Mouse (Mus musculus): ENCODE data around the gene Cdh13.

The Cdh13 gene

DNA sequence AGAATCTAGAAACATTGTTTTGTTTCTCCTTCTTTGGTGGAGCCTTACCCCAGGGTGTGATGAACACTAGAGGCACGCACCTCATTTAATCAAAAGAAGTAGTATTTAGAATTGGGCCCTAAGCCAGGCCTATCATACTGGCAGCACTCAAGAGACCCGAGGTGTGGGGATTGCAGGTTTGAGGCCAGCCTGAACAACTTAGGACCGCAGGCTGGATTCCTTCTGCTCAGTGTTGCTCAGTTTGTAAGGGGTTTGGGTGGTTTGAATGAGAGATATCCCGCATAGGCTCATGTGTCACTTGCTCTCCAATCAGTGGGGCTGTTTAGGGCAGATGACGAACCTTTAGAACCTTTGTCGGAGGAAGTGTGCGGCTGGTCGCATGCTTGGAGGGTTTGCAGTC is 96.5 kb downstream of the Cdh13 start:
- DNase-seq (ENCODE audit: inconsistent ontology term): no peak

DNA sequence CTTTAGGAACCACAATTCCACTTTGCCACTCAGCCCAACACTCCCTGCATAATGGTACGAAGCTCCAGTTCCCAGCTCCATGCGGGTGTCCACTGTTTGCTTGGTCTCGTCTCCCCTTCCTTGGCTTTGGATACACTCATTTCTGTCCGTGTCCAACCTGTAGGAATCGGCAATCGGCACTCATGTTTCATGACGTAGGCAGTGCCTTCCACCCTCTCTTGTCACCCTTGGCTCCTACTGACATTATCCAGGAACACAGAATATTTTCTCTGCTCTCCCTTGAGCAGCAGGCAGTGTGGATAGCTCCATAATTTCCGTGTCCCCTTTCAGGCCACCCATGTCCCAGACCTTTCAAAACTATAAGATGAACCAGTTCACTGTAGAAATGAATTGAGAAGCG is 97.2 kb downstream of the Cdh13 start:
- no peak for DNase-seq (ENCODE audit: inconsistent ontology term)

DNA sequence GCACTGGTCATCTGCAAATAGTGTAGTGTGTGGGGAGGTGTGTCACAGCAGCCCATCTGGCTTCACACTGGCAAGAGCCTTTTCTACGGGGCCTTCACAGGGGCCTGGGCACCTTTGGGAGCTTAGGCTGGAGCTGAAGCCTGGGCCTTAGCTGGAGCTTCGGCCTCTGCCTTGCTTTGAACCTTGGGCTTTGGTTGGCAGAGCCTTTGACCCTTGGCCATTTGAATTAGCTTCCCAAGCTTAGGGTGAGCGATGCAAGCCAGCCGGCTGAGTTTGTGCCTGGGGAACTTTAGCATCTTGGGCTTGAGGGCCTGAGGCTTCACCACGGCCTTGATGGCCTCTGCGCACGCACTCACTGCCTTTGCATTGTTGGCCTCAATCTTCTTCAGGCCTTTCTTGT is 98.1 kb downstream of the Cdh13 start:
- no peak for DNase-seq (ENCODE audit: inconsistent ontology term)

DNA sequence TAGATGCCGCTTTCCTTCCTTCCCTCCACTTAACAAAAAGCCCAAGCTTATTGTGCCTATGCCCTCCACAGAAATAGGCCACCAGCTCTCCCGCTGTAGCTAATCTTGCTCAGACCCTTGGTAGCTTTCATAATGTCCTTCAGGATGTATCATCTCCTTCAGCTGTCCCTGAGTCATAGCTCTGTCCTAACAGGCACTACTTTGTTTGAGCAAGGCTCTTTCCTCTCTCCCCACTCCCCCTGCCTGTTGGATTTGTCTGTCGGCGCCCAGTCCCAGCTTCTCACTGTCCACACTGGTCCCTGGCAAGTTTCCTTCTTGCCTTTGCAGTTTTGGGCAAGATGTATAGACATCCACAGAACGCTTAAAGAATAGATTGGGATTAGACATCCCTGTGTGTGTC is 100.8 kb downstream of the Cdh13 start:
- peak; percentile 13 for DNase-seq (ENCODE audit: inconsistent ontology term)

DNA sequence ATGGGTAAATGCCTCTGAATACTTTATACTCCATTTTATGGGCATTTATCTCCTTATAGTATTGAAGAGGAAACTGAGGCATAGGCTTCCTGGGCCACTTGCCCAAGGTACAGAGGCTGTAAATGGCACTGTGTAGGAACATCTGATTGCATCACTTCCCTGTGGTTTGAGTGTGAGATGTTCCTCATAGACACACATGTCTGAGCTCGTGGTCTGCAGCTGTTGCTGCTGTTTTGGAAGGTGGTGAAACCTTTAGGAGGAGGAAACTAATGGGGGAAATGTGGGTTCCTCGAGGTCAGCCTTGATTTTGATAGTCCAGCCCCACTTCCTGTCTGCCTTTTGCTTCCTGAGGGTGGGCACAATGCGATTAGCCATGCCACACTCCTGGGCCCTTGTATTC is 105.9 kb downstream of the Cdh13 start:
- DNase-seq (ENCODE audit: inconsistent ontology term): no peak

DNA sequence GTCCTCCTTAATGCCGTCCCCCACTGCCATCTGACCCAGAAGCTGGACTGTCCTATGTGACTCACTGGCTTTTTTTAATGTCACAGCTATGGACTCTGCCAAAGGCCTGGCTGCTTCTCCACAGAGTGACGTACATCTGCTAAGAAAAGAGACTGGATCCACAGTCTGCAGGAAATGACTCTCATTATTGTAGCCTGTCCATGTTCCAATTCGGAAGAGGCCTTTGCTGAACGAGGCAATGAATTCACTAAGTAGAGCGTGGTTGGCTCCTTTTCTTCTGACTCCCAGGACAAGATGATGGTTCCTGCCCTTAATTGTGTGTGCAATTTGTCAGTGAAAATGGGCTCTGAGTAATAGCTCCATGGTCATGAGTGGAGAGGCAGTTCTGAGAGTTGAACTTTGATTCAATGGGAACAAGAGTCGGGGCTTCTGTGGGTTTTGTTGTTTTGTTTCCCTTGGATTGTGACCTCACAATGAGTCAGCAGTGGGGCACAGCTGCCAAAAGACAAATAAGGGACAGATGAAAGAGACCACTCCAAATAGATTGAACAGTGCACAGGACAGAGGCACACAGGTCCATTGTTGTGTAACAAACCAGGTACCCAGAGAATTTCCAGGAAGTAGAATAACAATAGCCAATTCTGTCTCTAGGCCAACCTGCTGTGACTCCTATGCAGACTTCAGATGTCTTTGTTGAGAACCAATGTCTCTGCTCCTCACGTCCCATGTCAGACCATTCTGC is 110.5 kb downstream of the Cdh13 start:
- peak; percentile 92 for DNase-seq (ENCODE audit: inconsistent ontology term)

DNA sequence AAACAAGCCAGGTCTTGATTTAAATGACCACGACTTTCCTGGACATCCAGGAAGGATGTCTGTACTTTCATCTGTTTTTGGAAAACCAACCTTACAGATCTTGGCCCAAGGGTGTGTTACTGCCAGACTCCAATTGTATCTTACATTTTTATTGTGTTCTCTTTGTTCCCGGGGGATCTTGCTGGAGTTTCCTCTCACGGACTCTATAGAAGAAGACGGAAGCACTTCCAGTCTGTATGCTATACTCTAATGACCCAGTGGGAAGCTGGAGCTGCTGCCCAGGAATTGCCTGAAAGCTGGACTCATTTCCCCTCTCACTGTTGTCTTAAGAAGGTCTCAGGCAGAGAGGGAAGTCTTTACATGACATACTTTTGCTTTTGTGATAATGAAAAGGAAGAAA is 111.6 kb downstream of the Cdh13 start:
- no peak for DNase-seq (ENCODE audit: inconsistent ontology term)

DNA sequence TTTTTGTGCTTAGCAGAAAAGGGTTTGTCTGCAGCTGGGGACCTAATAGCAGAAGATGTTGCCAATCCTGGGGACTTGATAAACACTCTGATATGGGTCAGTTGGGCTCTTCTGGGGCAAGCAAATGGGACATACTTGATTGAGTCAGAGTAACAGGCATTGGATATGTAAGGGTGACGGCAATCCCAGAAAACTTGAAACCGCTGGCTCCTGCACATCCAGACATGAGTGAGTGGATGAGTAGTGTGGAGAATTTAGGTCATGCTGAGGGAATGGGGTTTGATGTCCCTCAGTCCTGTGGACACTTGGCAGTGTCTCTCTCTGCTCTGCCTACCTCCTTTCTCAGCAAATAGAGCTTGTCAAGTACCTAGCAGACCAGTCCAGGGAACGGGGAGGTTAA is 121.3 kb downstream of the Cdh13 start:
- no peak for DNase-seq (ENCODE audit: inconsistent ontology term)

DNA sequence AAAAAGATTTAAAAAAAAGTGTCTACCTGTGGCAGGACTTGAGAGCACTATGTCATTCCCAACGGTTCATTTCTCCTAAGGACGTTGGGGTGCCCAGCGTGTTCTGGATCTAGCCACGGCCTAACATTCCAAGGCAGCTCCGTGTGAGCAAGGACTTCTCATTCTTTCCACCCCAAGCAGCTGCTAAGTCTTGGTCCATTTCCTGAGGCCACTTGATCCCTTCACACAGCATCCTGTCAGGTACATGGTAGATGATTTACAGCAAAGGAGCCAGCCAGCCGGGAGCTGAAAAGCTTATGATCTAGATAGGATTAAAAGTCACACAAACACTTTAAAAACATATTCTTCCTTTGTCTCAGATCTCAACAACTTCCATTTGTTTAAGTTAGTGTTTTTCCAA is 123.8 kb downstream of the Cdh13 start:
- DNase-seq (ENCODE audit: inconsistent ontology term): no peak

DNA sequence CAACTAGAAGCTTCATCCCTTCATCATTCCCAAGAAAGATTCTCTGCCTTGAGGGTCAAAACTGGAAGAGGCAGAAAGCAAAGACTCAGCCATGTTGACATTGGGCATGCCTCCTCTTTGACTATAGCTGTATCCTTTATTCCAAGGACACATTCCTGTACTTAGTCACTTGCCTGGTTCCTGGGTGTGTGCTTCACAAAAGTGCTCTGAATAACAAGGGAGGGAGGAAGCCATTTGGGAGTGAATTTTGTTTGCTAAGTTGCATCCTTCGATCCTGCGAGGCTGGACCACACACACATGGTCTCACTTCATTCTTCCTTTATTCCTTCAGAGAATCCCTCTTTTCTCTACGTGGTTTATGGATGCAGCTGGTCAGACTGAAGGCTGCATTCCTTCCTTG is 125.9 kb downstream of the Cdh13 start:
- DNase-seq (ENCODE audit: inconsistent ontology term): no peak

DNA sequence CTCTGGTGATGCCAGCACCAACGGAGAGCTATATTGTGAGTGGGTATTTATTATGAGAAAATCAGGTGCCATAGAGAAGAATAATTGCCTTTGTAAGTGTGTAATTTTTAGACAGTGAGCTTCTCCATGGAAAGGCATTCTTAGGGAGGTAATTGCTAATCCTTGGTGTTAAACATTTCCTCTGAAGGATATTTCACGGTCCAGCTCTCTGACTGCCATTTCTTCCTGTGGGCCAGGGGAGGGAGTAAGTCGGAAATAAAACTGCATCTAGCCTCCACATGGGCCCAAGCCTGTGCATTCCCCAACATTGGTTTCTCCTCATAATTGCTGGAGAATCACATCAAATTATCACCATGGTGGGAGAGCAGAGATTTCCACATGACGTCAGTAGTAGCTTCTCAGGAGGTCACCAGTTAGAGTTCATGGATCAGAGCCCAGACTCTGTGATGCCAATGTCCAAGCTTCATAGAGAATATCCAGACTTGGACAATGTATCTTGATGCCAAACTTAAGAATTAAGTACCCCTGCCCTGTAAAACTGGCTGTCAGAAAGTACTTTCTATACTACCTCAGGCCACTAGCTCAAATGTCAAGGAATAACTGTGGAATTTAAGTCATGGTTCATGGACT is 126.9 kb downstream of the Cdh13 start:
- no peak for DNase-seq (ENCODE audit: inconsistent ontology term)

DNA sequence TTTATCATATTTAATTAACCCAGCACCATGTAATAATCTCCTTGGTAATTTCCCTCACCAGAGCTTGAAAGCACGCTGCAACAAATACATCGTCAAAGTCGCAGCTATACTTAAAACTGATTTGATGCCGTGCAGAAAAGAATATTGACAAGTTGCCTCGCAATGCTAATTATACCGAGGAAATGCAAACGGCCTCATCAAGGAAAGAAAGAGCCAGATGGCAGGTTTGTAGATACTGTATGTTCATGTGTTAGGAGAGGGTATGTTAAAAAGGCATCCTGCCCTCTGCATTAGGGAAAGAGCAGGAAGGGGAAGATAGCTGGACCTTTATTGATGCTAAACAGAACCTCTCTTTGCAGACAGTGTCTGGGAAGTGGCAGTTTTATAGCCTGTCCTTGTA is 132.1 kb downstream of the Cdh13 start:
- no peak for DNase-seq (ENCODE audit: inconsistent ontology term)

DNA sequence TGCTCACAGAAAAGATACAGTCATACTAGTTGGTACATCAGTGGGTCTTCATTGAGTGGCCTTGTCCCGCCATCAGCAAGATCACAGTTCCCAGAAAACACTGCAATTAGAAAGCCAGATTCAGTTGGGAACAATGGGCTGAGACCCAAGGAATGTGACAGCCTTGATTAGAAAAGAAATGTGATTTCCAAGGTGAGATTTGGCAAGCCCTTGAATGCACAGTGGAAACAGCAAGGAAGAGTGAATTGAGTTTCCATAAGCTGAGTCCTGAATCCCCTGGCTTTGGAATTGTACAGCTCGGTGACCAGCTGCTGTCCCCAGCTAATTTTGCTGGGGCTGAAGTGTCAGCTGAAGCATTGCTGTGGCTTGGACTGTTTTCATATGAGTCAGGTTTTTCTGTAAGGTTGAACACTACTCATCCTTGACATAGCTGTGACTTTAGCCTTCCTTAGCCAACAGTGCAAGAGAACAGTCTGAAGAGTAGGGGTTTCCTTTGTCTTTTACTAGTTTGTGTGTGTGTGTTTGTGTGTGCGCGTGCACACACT is 133.3 kb downstream of the Cdh13 start:
- peak; percentile 59 for DNase-seq (ENCODE audit: inconsistent ontology term)

DNA sequence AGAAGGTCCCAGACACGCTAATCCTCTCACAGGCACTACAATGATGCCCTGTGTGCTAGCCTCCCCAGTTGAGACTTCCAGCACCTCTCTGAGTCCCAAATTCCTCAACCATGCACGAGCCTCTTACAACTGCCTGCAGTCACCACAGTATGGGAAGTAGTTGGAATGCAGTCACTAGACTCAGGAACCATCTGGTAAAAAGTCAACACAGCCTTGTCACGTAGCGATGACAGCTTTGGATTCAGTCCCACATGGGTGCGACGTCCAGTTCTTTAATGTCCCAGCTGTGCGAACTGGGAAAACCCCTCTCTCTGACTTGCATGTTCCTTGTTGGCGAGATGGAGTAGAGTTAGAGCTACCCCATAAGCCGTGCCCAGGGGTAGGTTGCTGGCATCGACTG is 139.1 kb downstream of the Cdh13 start:
- no peak for DNase-seq (ENCODE audit: inconsistent ontology term)

DNA sequence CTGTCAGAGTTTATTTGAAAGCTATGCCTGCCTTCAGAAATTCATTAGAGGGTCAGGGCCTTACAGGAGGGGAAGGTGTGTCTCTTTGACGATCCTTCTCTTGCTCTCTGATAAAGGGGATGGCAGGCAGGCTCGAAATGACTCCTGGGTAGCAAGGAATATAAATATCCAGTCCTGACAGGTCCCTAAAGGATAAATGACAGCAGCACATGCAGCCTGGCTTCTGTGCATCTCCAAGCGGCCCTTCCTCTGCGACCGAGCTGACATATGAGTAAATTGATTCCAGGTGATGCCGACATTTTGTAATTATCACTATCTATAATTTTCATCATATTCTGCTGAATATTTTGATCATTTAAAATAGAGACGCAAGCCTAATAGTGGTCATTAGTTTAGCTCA is 145.4 kb downstream of the Cdh13 start:
- no peak for DNase-seq (ENCODE audit: inconsistent ontology term)

DNA sequence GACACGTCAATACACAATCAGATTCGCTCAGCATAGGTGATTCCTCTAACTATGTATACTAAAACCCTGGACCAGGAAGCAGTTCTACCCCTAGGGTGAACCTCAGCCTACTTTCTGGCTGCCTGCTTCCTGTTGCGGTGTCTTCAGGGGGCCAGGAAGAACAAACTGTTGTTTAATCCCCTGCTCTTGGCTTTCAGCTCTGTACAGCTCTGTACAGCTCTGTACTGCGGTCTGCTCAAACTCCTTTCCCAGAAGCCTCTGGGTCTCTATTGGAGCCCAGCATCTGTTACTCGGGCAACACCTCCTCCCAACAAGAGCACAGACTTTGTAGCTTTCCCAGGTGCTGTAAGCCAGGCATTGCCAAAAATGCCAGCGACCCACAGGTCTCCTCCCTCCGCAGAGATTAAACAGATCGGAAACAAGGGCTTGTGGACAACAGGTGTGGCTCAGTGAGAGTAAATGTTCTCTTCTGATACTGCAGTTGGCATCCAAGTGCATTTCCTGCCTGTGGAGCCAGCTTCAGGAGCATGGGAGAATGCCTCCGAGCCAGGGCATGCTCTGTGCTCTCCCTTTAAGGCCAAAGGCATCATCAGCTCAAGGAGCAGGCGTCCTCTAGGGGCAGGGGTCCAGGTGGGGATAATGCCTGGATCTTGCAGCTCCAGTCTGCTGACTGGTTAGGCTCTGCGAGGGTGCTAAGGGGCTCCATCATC is 148.4 kb downstream of the Cdh13 start:
- DNase-seq (ENCODE audit: inconsistent ontology term): no peak

DNA sequence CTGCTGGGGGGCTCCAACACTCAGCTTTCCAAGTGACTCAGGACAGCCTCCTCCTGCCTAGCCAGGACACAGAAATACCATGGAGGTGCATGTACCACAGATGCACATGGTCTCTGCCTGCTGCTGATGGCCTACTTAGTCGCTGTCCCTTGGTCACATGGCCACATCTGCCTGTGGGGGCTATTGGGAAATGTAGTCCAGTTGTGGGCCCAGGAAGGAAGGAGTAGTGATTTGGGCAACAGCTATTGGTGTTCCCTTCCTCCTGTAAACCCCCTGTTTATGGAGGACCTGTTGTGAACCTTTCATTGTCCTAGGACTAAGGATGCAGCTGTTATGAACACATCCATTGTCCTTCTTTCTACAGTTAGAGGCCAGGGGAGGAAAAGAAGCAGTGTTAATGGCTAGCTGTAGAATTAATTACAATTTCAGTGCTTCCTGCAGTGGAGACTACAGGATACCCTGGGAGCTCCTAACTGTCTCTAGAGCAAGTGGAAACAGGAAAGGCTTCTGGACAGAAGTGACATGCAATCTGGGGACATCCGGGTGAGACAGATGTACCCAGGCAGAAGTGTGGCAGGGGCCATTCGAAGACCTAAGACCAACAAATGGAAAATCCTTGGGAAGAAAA is 150.1 kb downstream of the Cdh13 start:
- DNase-seq (ENCODE audit: inconsistent ontology term): no peak

DNA sequence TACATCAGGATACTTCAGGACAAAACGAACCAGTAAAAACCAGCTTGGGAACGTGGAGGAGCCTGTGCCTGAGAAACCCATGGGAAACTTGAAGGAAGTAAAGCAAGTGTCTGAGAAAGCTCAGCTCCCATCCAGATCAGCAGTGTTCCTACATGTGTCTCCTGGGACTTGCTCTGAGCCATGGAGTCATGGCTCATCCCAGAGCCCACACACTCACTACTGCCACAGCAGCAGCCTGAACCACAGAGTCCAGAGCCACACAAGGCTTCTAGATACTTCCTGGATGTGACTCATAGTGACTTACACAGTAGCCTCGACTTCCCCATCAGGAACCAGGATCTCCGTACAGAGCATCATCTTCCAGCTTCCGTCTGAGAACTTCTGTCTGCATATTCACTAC is 153.2 kb downstream of the Cdh13 start:
- DNase-seq (ENCODE audit: inconsistent ontology term): no peak

DNA sequence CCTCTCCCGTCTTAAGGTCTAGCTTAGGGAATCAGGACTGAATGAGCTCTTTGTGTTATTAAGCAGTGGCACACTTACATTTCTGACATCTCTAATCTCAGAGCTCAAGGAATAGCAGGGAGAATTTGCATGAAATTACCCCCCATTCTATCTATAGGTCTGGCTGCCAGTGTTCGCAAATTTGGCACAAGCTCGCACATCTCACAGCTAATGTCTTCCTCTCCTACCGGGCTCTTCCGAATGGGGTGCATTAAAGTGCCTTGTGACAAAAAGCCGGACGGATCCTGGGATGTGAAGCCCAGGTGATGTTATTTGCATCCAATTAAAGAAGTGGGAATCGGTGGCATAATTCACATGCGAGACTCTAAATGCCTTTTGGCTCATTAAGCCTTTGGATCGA is 153.6 kb downstream of the Cdh13 start:
- DNase-seq (ENCODE audit: inconsistent ontology term): no peak

DNA sequence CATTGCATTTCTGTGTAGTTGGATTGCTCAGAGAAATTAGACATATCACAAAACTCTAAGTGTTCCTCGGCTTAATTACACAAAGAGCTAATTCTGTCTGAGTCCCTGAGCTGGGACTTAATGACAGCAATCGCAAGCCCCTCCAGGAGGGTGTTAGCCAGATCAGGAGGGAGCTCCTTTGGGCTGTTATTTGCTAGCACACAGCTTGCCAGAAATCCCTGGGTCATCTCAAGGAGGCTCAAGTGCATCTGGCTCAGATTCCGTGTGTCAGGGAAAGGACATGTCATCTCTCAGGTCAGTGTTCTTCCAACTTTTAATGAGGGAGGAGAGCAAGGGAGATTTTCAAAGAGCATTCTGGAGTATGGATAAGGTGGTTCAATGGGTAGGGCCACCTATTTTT is 154.3 kb downstream of the Cdh13 start:
- no peak for DNase-seq (ENCODE audit: inconsistent ontology term)

DNA sequence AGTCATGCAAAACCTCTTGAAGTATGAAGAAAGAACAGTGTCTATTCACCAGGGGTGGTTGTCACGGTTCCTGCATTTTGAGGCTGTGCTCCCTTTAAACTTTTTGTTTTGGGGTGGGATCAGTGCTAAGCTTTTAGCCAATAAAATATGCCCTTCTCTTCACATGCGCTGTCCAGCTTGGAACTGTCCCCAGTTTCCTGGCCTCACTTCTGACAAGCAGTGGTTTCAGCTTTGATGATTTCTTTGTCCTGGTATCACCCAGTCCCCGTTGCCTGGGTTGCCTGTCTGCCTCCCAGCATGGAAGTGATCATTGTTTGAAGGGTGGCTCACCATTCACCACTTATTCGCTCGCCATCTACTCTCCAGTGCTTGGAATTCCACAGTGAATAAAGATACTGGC is 156.3 kb downstream of the Cdh13 start:
- DNase-seq (ENCODE audit: inconsistent ontology term): peak; percentile 80

DNA sequence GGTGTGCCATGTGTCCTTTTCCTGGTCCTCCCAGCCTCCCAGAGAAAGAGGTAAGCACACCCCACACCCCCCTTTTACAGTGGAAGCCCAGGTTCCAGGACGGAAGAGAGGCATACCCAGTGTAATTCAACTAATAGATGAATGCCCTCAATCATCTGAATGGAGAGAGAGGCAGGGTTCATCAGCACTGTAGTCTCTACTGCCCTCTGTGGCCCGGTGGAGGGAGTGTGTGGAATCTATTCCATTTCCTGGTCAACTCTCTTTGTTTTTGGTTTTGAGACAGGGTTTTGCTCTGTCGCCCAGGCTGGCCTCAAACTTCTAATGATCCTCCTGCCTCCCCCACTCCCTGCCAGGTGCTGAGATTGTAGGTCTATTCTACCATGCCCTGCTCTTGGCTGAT is 159.8 kb downstream of the Cdh13 start:
- DNase-seq (ENCODE audit: inconsistent ontology term): no peak

Data from Muller cell, postnatal 12 days (primary cell).